Mouse (Mus musculus) telencephalon, adult 2 months (tissue): ENCODE data around the gene Metap1d.

Experiments
- DNase-seq: peaks from one replicate; pipeline ENCODE4 v3.0.0-alpha.2; 2011; ENCODE audit warnings: low read depth, low spot score

The Metap1d gene

DNA sequence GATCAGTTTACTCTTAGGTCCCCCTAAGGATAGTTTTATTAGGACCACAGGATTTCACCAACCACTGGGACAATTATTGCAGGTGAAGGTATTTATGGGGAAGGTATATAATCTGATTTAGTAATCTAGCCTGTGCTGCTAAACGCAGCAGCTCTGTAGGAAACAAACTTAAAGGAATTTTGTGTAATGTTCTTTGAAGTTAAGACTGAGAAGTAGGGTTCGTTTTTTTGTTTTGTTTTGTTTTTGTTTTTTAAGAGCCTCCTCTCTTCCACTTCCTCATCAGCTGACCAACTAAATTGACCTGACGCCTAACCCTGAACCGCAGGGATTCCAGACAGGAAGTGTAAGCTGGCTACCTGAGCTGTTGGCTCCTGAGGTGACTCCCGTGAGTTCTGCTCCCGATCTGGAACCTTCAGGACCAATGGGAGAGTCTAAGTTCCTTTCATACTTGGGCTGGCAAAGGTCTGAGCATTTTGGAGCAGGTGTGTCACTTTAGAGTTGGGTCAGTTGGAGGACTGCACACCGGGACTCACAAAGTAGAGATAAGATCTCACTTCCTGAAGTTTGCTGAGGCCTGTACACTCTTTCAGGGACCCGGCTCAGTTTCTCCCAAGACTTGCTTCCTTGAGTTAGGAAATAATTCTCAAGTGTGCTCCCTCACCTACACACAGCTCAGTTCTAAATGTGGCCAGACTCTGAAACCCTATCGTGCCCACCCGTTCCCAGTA lies 73.7 kb downstream of the Metap1d start:
- DNase-seq = no peak

DNA sequence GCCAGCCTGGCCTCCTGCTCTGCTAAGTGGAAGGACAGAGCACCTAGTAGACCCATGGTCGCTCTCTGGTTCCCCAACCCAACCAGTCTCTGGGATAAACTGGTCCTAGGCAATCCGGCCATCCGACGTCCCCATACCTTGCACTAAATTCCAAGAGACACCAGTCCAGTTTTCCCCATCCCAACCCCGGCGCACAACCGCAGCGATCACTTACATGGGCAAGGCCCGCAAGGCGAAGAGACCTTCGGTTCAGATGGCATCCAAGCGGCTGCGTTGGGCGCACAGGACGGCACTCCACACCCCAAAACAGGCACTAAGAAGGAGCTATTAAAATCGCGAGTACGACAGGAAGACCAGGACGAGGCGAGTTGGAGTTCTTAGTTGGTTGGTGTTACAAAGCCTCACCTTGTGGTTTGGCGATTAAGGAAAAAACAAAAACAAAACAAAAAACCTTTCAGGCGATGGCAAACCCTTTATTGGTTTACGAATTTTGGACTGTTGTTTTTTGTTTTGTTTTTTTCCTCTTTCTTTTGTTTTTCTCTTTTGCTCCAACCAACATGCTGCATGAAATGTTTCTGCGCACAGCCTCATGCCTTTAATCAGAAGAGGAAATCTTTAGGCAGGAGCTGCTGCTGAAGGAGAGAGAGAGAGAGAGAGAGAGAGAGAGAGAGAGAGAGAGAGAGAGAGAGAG lies 74.4 kb downstream of the Metap1d start:
- DNase-seq = no peak

- DNase-seq = no peak
These were observed 75.1 kb downstream of the Metap1d start, which contains the start of gene Dlx1 for GRCm38 (mm10) chr2:71528014-71528713. TSS of gene Dlx1 (plus strand) at chr2:71528113.

GRCm38 (mm10) chr2:71528714-71529510 lies 75.8 kb downstream of the Metap1d start:
- DNase-seq = no peak

DNA sequence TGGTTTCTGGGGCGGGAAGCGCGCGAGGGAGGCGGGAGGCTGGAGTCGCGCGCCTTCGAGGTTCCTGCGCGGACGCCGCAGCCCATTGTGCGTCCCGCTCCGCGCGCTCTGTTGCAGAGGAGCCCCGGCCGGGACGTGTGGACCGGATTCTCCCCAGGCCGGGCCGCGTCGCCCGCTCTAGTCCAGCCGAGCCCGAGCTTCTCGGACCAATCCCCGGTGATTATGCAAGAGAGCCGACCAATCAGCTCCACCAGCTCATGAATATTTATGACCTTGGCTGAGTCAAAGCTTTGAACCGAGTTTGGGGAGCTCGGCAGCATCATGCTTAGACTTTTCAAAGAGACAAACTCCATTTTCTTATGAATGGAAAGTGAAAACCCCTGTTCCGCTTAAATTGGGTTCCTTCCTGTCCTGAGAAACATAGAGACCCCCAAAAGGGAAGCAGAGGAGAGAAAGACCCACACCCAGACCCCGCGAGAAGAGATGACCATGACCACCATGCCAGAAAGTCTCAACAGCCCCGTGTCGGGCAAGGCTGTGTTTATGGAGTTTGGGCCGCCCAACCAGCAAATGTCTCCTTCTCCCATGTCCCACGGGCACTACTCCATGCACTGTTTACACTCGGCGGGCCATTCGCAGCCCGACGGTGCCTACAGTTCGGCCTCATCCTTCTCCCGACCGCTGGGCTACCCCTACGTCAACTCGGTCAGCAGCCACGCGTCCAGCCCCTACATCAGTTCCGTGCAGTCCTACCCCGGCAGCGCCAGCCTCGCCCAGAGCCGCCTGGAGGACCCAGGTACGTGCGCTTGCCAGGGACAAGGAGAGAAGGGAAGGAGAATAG lies 76.7 kb downstream of the Metap1d start:
- no peak for DNase-seq

- DNase-seq = no peak
These were observed 77.5 kb downstream of the Metap1d start for GRCm38 (mm10) chr2:71530391-71531123.

GRCm38 (mm10) chr2:71531124-71531590 lies 78.1 kb downstream of the Metap1d start:
- no peak for DNase-seq

- DNase-seq = no peak
These were observed 79.2 kb downstream of the Metap1d start for GRCm38 (mm10) chr2:71531990-71532970.

DNA sequence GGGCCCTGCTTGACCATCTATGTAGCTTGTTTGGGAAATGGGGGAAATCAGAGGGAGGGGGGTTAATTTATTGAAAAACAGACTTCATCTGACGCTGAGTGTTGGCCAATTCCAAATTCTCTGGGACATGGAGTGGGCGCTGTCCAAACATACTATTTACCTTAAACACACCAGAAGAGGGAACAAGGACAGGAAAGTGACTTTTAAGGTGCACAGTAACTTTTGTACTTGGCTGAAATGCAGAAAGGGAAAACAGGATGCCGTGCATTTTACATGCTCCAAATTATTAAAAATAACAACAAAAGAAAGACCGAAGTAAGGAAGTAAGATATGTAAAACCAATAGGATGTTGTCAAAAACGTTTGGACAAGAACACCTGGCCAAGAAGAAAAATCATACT lies 80.0 kb downstream of the Metap1d start:
- no peak for DNase-seq

DNA sequence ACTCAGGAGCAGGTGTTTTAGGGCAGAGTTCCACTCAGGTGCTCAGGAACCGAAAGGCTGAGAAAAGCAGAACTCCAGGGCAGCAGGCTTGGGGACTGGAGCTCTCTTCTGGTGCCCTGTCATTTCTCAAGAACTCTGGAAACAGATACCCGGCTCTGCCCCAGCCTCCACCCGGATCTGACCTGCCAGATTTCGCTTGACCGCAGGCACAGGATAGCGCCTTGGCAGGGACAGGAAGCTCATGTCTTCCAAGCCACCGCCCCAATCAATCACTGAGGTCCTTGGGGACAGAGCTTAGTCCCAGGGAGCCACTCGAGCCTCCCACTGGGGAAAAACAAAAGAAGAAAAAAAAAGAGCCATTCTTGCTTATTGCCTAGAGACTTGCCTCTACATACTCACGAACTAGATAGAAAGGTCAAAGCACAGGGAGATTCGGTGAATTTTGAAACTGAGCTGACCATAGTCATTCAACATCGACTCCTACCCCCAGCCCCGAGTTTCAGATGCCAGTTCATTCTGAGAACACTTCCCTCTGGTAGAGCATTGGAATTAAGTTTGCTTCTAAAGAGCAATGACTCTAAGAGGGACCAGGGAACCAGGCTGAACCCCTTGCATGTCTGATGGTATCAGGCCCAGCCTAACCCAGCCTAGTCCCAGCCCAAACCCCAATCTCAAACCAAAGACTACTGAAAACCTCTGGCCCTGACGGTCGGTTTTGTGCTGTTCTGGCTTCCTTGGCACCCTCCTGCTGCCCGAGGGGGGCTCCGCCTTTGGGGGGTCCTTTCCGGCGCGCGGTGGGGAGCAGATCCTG lies 81.4 kb downstream of the Metap1d start:
- no peak for DNase-seq

GRCm38 (mm10) chr2:71540611-71541417 lies 87.7 kb downstream of the Metap1d start:
- no peak for DNase-seq

DNA sequence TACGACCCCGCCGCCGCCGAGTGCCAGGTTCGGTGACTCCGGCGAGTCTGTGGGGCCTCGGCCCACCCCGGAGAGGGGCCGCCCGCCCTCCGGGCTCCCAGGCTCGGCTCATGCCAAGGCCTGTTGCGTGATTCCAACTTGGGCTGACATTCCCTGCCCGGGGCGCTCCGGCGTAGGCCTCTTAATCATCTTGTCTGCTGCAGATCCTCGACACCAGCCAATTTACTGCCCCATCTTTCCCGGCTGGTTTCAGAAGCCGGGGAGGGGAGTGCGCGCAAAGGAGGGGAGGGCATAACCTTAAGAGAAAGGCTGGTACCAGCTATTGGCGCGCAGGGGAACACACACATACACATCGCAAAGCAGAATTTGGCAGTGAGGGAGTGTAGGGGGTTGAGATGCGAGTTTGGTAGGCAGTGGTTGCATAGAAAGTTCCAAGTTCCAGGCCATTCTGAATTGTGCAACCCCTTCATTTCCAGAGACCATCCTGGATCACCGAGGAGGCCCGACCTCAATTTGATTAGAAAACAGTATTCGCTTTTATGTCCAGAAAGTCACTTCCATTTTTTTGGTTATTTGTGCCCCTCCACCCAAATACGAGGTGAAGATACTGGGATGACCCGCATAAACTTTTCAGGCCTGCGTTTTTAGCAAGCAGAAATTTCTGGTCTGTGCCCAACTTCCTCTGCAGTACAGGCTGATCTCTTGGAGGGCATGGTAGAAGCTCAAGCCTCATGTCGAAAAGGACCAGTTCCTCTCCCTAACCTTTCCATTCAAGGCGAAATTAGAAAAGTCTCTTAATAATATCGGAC lies 88.5 kb downstream of the Metap1d start:
- no peak for DNase-seq

DNA sequence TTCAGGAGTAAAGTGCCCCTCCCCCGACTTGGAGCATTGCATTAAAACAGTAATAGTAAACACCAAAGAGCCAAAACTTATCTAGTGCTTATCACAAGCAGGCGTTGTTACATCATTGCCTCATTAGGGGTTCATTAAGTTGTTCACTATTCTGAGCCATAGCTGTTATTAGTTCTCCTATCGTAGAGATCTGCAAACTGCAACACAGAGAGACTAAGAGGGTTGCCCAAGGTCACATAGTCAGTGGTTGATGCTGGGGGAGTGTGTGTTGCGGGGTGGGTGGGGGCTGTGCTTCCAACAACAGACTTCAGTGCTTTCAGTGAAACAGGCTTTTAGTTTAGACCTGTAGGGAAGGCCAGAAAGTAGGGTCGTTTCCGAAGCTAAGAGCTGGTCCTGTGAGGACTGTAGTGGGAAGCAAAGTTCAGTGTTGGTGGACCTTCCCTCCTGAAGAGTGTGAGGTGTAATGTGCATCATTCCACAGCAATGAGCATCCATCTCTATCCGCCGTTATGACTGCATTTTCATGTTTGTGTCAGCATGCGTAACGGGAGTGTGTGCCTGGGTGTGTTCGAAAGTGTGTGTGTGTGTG lies 89.2 kb downstream of the Metap1d start:
- no peak for DNase-seq

GRCm38 (mm10) chr2:71542816-71543301 lies 89.8 kb downstream of the Metap1d start:
- DNase-seq = no peak

DNA sequence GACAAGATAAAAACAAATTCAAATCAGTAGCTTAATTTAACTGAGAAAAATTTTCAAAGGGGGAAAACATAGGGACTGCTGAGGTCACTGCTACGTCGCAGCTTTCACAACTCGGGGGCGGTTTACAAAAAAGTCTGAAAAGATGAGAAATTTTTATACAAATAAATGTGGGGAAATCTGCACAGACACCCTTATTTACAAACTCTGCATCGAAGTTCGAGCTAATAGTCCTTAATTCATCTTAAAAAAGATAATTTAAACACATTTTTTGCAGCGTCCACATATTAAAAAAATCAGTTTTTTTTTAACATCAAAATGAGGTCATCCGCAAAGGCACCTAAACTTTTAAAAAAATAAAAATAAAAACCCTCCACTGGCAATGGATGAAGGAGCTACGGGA lies 90.5 kb downstream of the Metap1d start:
- DNase-seq = no peak

GRCm38 (mm10) chr2:71543948-71544347 lies 90.9 kb downstream of the Metap1d start:
- DNase-seq = no peak
